Mouse (Mus musculus) stomach, embryonic 16.5 days (tissue): ENCODE data around the gene Ifnl2. TPM values are rescaled to one million over a fixed set of nuclear protein-coding genes. Genes with fewer than 3 reads are reported as not detected.
A peak's percentile ranks its signal among the peaks of the same experiment; 100 is the strongest.
"Not testable (repeated sequence)": the region's sequence is repeated elsewhere in the genome, so short reads cannot be mapped to it uniquely, and the experiment has no call there.

Experiments
- ATAC-seq: fragments of 200-750 bp; cut with Nextera tagmentation; 2 replicates; pipeline ENCODE4 v1.8.0; 2017; ENCODE audit warnings: moderate number of reproducible peaks, moderate TSS enrichment; ENCODE audit not compliant: insufficient read depth, low FRiP score
- H3K27ac ChIP-seq: fragments of 300-500 bp; sonication (generic); 2 replicates; pipeline ENCODE4 v1.5.1; 2014; ENCODE audit warnings: low read length
- H3K27me3 ChIP-seq: fragments of 300-500 bp; sonication (generic); 2 replicates; pipeline ENCODE4 v1.6.1; 2014; ENCODE audit warnings: low read length, control low read depth, mixed read lengths; ENCODE audit not compliant: control insufficient read depth, insufficient read depth
- H3K36me3 ChIP-seq: fragments of 300-500 bp; sonication (generic); 2 replicates; pipeline ENCODE4 v1.6.1; 2014; ENCODE audit warnings: low read length; ENCODE audit not compliant: control insufficient read depth, insufficient read depth
- H3K4me1 ChIP-seq: fragments of 300-500 bp; sonication (generic); 2 replicates; pipeline ENCODE4 v1.6.1; 2014; ENCODE audit warnings: low read length, control low read depth, mixed read lengths; ENCODE audit not compliant: control insufficient read depth, insufficient read depth
- H3K4me2 ChIP-seq: fragments of 300-500 bp; sonication (generic); 2 replicates; pipeline ENCODE4 v1.6.1; 2014; ENCODE audit warnings: low read depth, low read length, mixed read lengths
- H3K4me3 ChIP-seq: fragments of 300-500 bp; sonication (generic); replicated peaks from 2 replicates; pipeline ENCODE4 v1.5.1; 2014; ENCODE audit warnings: mild to moderate bottlenecking, low read length
- H3K9ac ChIP-seq: fragments of 300-500 bp; sonication (generic); 2 replicates; pipeline ENCODE4 v1.6.1; 2014; ENCODE audit warnings: low read length
- H3K9me3 ChIP-seq: fragments of 300-500 bp; sonication (generic); replicated peaks from 2 replicates; pipeline ENCODE4 v1.6.1; 2016; ENCODE audit warnings: low read length, control low read depth; ENCODE audit not compliant: control insufficient read depth
- WGBS: fragments of 180-500 bp; shearing (Covaris S2); extraction: QIAGEN DNeasy Blood & Tissue Kit; methylation state at CpG from one replicate; pipeline ENCODE4 v1.1.7; 2014; 5-methylcytosine and 5-hydroxymethylcytosine counted together
- polyA plus RNA-seq: library from polyadenylated mRNA; unstranded; fragments of >200 nt; fragmentation: Nextera tagmentation; extraction: Ambion mirVana; gene quantifications from 2 replicates; pipeline ENCODE4 v1.2.1, GENCODE M21; 2015

The Ifnl2 gene
- not detected in 2 replicates for polyA plus RNA-seq

- not testable (repeated sequence) for ATAC-seq, H3K4me1 ChIP-seq, H3K36me3 ChIP-seq, H3K27me3 ChIP-seq, H3K27ac ChIP-seq, H3K9me3 ChIP-seq, H3K9ac ChIP-seq, H3K4me3 ChIP-seq, H3K4me2 ChIP-seq
- 58% methylated on average over 8 of the region's 8 CpGs for WGBS
Measured at GRCm38 (mm10) chr7:28510405-28510974, at the start of gene Ifnl2. Gene Ifnl2, minus strand, starts transcription at chr7:28510455.

DNA sequence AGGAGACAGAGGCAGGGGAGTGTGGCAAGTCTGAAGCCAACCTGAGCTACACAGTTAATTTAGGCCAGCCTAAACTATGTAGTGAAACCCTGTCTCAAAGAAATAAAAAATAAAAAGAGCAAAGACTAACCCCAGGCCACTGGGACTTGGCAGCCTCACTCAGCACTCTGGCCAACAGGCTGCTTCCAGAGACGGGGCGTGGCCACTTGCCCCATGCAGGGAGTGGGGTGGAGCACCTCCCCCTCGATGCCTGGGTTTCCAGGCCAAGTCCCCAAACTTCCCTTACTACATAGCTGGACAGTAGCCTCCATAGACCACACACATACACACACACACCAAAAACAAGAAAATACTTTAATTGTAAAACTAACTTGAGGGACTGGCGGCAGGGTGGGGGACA is 48.2 kb upstream of the Ifnl2 start:
- ATAC-seq: peak; percentile 63
- Histone ChIP-seq H3K4me1 (peaks cover 19% of the 10 kb centered on the region), H3K4me3 (no peak overlapping the region), H3K27ac (peak overlapping the region; percentile 53; the same call in 1 of the 2 replicates), H3K9me3 (no peaks in the 10 kb centered on the region), H3K9ac (no peak overlapping the region), H3K36me3 (no peaks in the 10 kb centered on the region; the same call in 1 of the 2 replicates), H3K27me3 (no peaks in the 10 kb centered on the region), H3K4me2 (no peak overlapping the region)
- 51% methylated on average over 4 of the region's 4 CpGs for WGBS

GRCm38 (mm10) chr7:28557708-28558107 is 47.5 kb upstream of the Ifnl2 start:
- Histone ChIP-seq H3K27me3 (no peaks in the 10 kb centered on the region), H3K27ac (no peak overlapping the region; the same call in 1 of the 2 replicates), H3K36me3 (no peaks in the 10 kb centered on the region; the same call in 1 of the 2 replicates), H3K4me3 (no peak overlapping the region), H3K4me1 (peaks cover 19% of the 10 kb centered on the region), H3K9me3 (no peaks in the 10 kb centered on the region), H3K4me2 (no peak overlapping the region), H3K9ac (no peak overlapping the region)
- WGBS: 71% methylated on average over 6 of the region's 6 CpGs
- no peak for ATAC-seq

DNA sequence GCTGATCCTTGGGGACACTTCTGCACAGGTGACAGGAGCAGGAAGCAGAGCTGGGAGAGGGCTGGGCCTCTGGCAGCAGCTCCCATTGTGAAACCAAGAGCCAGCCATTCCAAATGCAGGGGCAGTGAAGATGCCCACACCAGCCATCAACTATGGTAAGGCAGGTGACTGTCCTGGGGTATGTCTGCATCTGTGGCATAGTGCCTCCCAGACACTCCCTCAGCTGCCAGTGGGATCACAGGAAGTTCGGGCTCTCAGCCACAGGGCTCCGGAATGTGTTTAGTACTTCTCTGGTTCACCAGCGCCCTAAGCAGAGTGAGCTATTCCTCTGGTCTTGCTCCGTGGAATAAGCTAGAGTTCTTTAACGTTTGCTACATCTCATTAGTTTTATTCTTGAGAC is 46.8 kb upstream of the Ifnl2 start:
- no peak overlapping the region for H3K4me3 ChIP-seq
- WGBS: 58% methylated on average over 5 of the region's 5 CpGs
- peaks cover 19% of the 10 kb centered on the region for H3K4me1 ChIP-seq
- no peaks in the 10 kb centered on the region for H3K9me3 ChIP-seq
- H3K4me2 ChIP-seq: no peak overlapping the region
- ATAC-seq: no peak
- H3K36me3 ChIP-seq: no peaks in the 10 kb centered on the region; the same call in 1 of the 2 replicates
- H3K27ac ChIP-seq: peak overlapping the region; percentile 59; the same call in 1 of the 2 replicates
- no peaks in the 10 kb centered on the region for H3K27me3 ChIP-seq
- no peak overlapping the region for H3K9ac ChIP-seq

- 8% methylated on average over 5 of the region's 5 CpGs for WGBS
- H3K9ac ChIP-seq: no peak overlapping the region
- no peak overlapping the region for H3K4me2 ChIP-seq
- peak overlapping the region; percentile 59 for H3K27ac ChIP-seq
- ATAC-seq: no peak
- H3K4me3 ChIP-seq: no peak overlapping the region
- no peaks in the 10 kb centered on the region; the same call in 1 of the 2 replicates for H3K36me3 ChIP-seq
- H3K27me3 ChIP-seq: no peaks in the 10 kb centered on the region
- peaks cover 19% of the 10 kb centered on the region for H3K4me1 ChIP-seq
- H3K9me3 ChIP-seq: no peaks in the 10 kb centered on the region
Measured at GRCm38 (mm10) chr7:28555939-28556535, 45.8 kb upstream of the Ifnl2 start.

DNA sequence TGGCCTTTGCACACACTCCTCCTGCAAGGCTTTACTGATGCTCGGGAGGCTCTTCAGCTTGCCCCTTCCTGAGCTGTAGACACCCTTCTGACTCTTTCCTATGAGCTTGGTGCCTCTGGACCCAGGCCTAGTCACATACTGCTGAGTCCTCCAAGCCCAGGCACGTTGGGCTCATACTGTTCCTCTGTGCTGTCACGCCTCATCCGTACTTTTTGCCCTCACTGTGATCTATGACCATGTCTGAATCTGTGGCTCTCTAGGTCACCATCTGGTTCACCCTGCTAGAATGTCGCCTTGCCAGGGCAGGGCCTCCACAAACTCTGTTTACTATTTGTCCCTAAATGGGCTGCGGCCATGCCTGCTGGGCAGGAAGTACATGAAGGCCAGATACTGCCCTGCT is 42.8 kb upstream of the Ifnl2 start:
- H3K36me3 ChIP-seq: no peaks in the 10 kb centered on the region
- peaks cover 8% of the 10 kb centered on the region for H3K4me1 ChIP-seq
- ATAC-seq: no peak
- no peak overlapping the region; the same call in 1 of the 2 replicates for H3K27ac ChIP-seq
- H3K4me2 ChIP-seq: no peak overlapping the region
- no peaks in the 10 kb centered on the region for H3K27me3 ChIP-seq
- 79% methylated on average over 6 of the region's 6 CpGs for WGBS
- no peak overlapping the region for H3K9ac ChIP-seq
- H3K4me3 ChIP-seq: no peak overlapping the region
- H3K9me3 ChIP-seq: no peaks in the 10 kb centered on the region

DNA sequence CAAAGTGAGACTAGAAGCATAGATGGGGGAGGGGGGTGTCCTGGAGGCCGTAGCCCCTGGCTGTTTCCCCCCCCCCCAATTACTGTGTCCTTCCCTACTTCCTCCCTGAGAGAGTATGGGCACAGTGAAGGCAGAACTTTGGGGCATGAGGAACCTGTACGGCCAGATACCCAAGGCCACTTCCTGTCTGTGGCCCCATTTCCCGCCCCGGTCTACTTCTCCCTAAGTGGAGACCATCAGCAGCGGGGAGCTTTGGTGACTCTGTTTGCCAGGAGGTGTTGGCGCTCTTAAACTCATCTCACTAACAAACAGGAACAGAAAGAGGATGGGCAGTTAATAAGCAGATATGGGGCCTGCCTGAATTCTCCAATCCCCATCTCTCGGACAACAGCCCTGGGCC is 37.4 kb upstream of the Ifnl2 start:
- Histone ChIP-seq H3K36me3 (no peaks in the 10 kb centered on the region), H3K27me3 (peaks cover 27% of the 10 kb centered on the region), H3K4me1 (peaks cover 8% of the 10 kb centered on the region; the same call in 1 of the 2 replicates), H3K9ac (no peak overlapping the region), H3K27ac (no peak overlapping the region), H3K4me3 (no peak overlapping the region), H3K9me3 (no peaks in the 10 kb centered on the region), H3K4me2 (no peak overlapping the region)
- WGBS: 62% methylated on average over 7 of the region's 7 CpGs
- ATAC-seq: no peak

- WGBS: 5% methylated on average over 5 of the region's 5 CpGs
- peak within 1 kb of the TSS; percentile 26 for H3K4me3 ChIP-seq
- peak within 1 kb of the TSS; percentile 43 for H3K4me2 ChIP-seq
- 0 out of 2 replicates have a peak within 1 kb of the TSS, but pooled peaks have one; percentile 8 for H3K27ac ChIP-seq
- no peak for ATAC-seq
- H3K36me3 ChIP-seq: no peaks in the 10 kb centered on the region
- peaks cover 27% of the 10 kb centered on the region for H3K27me3 ChIP-seq
- H3K9ac ChIP-seq: peak within 1 kb of the TSS; percentile 43
- no peaks in the 10 kb centered on the region for H3K9me3 ChIP-seq
- peaks cover 8% of the 10 kb centered on the region; the same call in 1 of the 2 replicates for H3K4me1 ChIP-seq
Measured at GRCm38 (mm10) chr7:28547154-28547553, 36.9 kb upstream of the Ifnl2 start, which contains the start of gene Nccrp1. Gene Nccrp1, minus strand, starts transcription at chr7:28547254.

GRCm38 (mm10) chr7:28546649-28547048 is 36.4 kb upstream of the Ifnl2 start:
- H3K27me3 ChIP-seq: peaks cover 27% of the 10 kb centered on the region
- 2% methylated on average over 22 of the region's 22 CpGs for WGBS
- H3K4me2 ChIP-seq: peak overlapping the region; percentile 43
- H3K9ac ChIP-seq: peak overlapping the region; percentile 31; the same call in 1 of the 2 replicates
- peak overlapping the region; percentile 26 for H3K4me3 ChIP-seq
- H3K36me3 ChIP-seq: no peaks in the 10 kb centered on the region
- H3K4me1 ChIP-seq: peaks cover 8% of the 10 kb centered on the region; the same call in 1 of the 2 replicates
- ATAC-seq: no peak
- no peaks in the 10 kb centered on the region for H3K9me3 ChIP-seq
- no peak overlapping the region for H3K27ac ChIP-seq
